Mouse (Mus musculus) T-cell, adult 2 months (primary cell): ENCODE measurements at regions not wholly inside any gene's neighbourhood (a gene's known extent, or its start where the extent isn't known, plus 50 kb on each side); places are given as distances from the start of the nearest gene placed in this dataset.

Source experiments
- DNase-seq: peaks from one replicate; pipeline ENCODE4 v3.0.0; 2022; ENCODE audit warnings: low spot score

GRCm38 (mm10) chr7:90030486-90031250 lies 49.9 kb upstream of the Eed start:
- no peak for DNase-seq

- DNase-seq = no peak
Observed at GRCm38 (mm10) chr7:90033086-90033485, 52.3 kb upstream of the Eed start.

GRCm38 (mm10) chr7:90033640-90034312 lies 53.0 kb upstream of the Eed start:
- no peak for DNase-seq

- no peak for DNase-seq
Observed at GRCm38 (mm10) chr7:90034498-90034897, 53.7 kb upstream of the Eed start.

- no peak for DNase-seq
Observed at GRCm38 (mm10) chr7:90035396-90035795, 54.6 kb upstream of the Eed start.

- DNase-seq = no peak
Observed at GRCm38 (mm10) chr7:90037736-90038135, 57.0 kb upstream of the Eed start.

GRCm38 (mm10) chr7:90039504-90039903 lies 58.7 kb upstream of the Eed start:
- no peak for DNase-seq

- no peak for DNase-seq
Observed at GRCm38 (mm10) chr7:90040581-90041340, 60.0 kb upstream of the Eed start.

GRCm38 (mm10) chr7:90041565-90042024 lies 60.8 kb upstream of the Eed start:
- DNase-seq = no peak

GRCm38 (mm10) chr7:90042364-90042763 lies 61.6 kb upstream of the Eed start:
- DNase-seq = no peak

GRCm38 (mm10) chr7:90043526-90043925 lies 62.7 kb upstream of the Eed start:
- no peak for DNase-seq

- DNase-seq = no peak
Observed at GRCm38 (mm10) chr7:90044100-90044698, 63.4 kb upstream of the Eed start.

GRCm38 (mm10) chr7:90045208-90045800 lies 64.5 kb upstream of the Eed start:
- DNase-seq = no peak

- DNase-seq = no peak
Observed at GRCm38 (mm10) chr7:90046228-90046627, 65.4 kb upstream of the Eed start.

GRCm38 (mm10) chr7:90046862-90047261 lies 66.1 kb upstream of the Eed start:
- no peak for DNase-seq

GRCm38 (mm10) chr7:90048401-90049307 lies 67.9 kb upstream of the Eed start:
- no peak for DNase-seq

- DNase-seq = no peak
Observed at GRCm38 (mm10) chr7:90049831-90050237, 69.1 kb upstream of the Eed start.

GRCm38 (mm10) chr7:90054795-90055511 lies 74.2 kb upstream of the Eed start:
- DNase-seq = no peak

GRCm38 (mm10) chr7:90057947-90058346 lies 72.1 kb upstream of the Picalm start:
- DNase-seq = no peak

GRCm38 (mm10) chr7:90058636-90059035 lies 71.4 kb upstream of the Picalm start:
- no peak for DNase-seq
